15 mouse cellular contexts compared by ENCODE assay signal in genomic region chr2:63452164-63452563, GRCm38 (mm10).
DNase-seq lines count a peak whose midpoint lies in the region; ATAC-seq and TF ChIP-seq lines count a peak whose summit lies in the region.
"Had no signal": no experiment of that assay in that cellular context is flagged by ENCODE, and none has a peak within 500 bp of the region (broad histone marks: within the 10 kb centered on the region; RNA-seq: fewer than 3 reads in every experiment).

No protein-coding gene starts in this region.

- H3K27ac ChIP-seq in hindbrain, embryonic 11.5 days (ENCODE audit: low read depth, low read length), result no peak overlapping the region
- no peak overlapping the region for H3K27ac ChIP-seq in hindbrain, embryonic 10.5 days
- H3K27ac ChIP-seq in midbrain, embryonic 14.5 days (replicated peaks; ENCODE audit: low read depth, low read length), result no peak overlapping the region
- no peak overlapping the region for H3K27ac ChIP-seq in midbrain, embryonic 10.5 days (replicated peaks)
- H3K27ac ChIP-seq in forebrain, embryonic 14.5 days (ENCODE audit: low read depth, low read length), result no peak overlapping the region
- H3K27ac ChIP-seq in stomach, postnatal 0 days (replicated peaks), result no peak overlapping the region
- H3K27ac ChIP-seq: heart, embryonic 10.5 days; hindbrain, embryonic 15.5 days; limb, embryonic 13.5 days; lung, embryonic 15.5 days; neural tube, embryonic 12.5 days had no signal

- no peak overlapping the region for H3K4me3 ChIP-seq in hindbrain, embryonic 11.5 days (ENCODE audit: low read depth, low read length)
- H3K4me3 ChIP-seq in hindbrain, embryonic 10.5 days, result no peak overlapping the region
- no peak overlapping the region for H3K4me3 ChIP-seq in midbrain, embryonic 14.5 days (replicated peaks; ENCODE audit: low read depth, low read length)
- no peak overlapping the region for H3K4me3 ChIP-seq in midbrain, embryonic 10.5 days
- no peak overlapping the region for H3K4me3 ChIP-seq in forebrain, embryonic 14.5 days (ENCODE audit: low read depth, low read length)
- no peak overlapping the region for H3K4me3 ChIP-seq in stomach, postnatal 0 days (ENCODE audit: low read depth, low read length)
- H3K4me3 ChIP-seq: erythroblast, embryonic 14.5 days; heart, embryonic 10.5 days; hindbrain, embryonic 15.5 days; limb, embryonic 13.5 days; lung, embryonic 15.5 days; megakaryocyte, embryonic 14.5 days; neural tube, embryonic 12.5 days had no signal

- DNase-seq in hindbrain, embryonic 11.5 days (ENCODE audit: low spot score), result peak; percentile 6
- no peak for DNase-seq in hindbrain, embryonic 10.5 days (ENCODE audit: low spot score)
- peak; percentile 65 for DNase-seq in midbrain, embryonic 14.5 days
- DNase-seq in midbrain, embryonic 10.5 days (ENCODE audit: low spot score), result no peak
- peak; percentile 76 for DNase-seq in forebrain, embryonic 14.5 days (ENCODE audit: low spot score)
- no peak for DNase-seq in stomach, postnatal 0 days (ENCODE audit: low spot score)
- no peak for DNase-seq in B cell, adult 2 months
- DNase-seq: adrenal gland, adult 2 months had no signal

- no peaks in the 10 kb centered on the region for H3K27me3 ChIP-seq in hindbrain, embryonic 11.5 days (ENCODE audit: control insufficient read depth, insufficient read depth, low read length)
- no peaks in the 10 kb centered on the region for H3K27me3 ChIP-seq in hindbrain, embryonic 10.5 days (ENCODE audit: insufficient read depth, poor library complexity, severe bottlenecking)
- H3K27me3 ChIP-seq in midbrain, embryonic 14.5 days (ENCODE audit: control insufficient read depth, insufficient read depth, low read length), result no peaks in the 10 kb centered on the region
- no peaks in the 10 kb centered on the region for H3K27me3 ChIP-seq in midbrain, embryonic 10.5 days (ENCODE audit: low read depth, poor library complexity, severe bottlenecking)
- no peaks in the 10 kb centered on the region for H3K27me3 ChIP-seq in forebrain, embryonic 14.5 days (replicated peaks; ENCODE audit: control insufficient read depth, insufficient read depth, low read length)
- H3K27me3 ChIP-seq in stomach, postnatal 0 days (ENCODE audit: control insufficient read depth, insufficient read depth, low read length), result no peaks in the 10 kb centered on the region
- H3K27me3 ChIP-seq: hindbrain, embryonic 15.5 days; limb, embryonic 13.5 days; lung, embryonic 15.5 days; megakaryocyte, embryonic 14.5 days; neural tube, embryonic 12.5 days had no signal

- H3K9me3 ChIP-seq in hindbrain, embryonic 11.5 days (ENCODE audit: control insufficient read depth, low read length), result no peaks in the 10 kb centered on the region
- no peaks in the 10 kb centered on the region for H3K9me3 ChIP-seq in hindbrain, embryonic 10.5 days
- H3K9me3 ChIP-seq in midbrain, embryonic 14.5 days (ENCODE audit: control insufficient read depth, low read length), result no peaks in the 10 kb centered on the region
- no peaks in the 10 kb centered on the region for H3K9me3 ChIP-seq in midbrain, embryonic 10.5 days (replicated peaks)
- no peaks in the 10 kb centered on the region for H3K9me3 ChIP-seq in forebrain, embryonic 14.5 days (replicated peaks; ENCODE audit: control insufficient read depth, low read length)
- no peaks in the 10 kb centered on the region for H3K9me3 ChIP-seq in stomach, postnatal 0 days (ENCODE audit: control insufficient read depth, low read length)
- H3K9me3 ChIP-seq: heart, embryonic 10.5 days; hindbrain, embryonic 15.5 days; limb, embryonic 13.5 days; lung, embryonic 15.5 days; megakaryocyte, embryonic 14.5 days; neural tube, embryonic 12.5 days had no signal

- 77% methylated on average over 1 of the region's 1 CpGs for WGBS in hindbrain, embryonic 11.5 days
- WGBS in hindbrain, embryonic 10.5 days, result 78% methylated on average over 1 of the region's 1 CpGs
- 83% methylated on average over 1 of the region's 1 CpGs for WGBS in midbrain, embryonic 14.5 days
- WGBS in midbrain, embryonic 10.5 days, result 81% methylated on average over 1 of the region's 1 CpGs
- 83% methylated on average over 1 of the region's 1 CpGs for WGBS in forebrain, embryonic 14.5 days
- WGBS in stomach, postnatal 0 days, result 56% methylated on average over 1 of the region's 1 CpGs

- H3K36me3 ChIP-seq in hindbrain, embryonic 11.5 days (ENCODE audit: control insufficient read depth, insufficient read depth, low read length), result no peaks in the 10 kb centered on the region
- H3K36me3 ChIP-seq in hindbrain, embryonic 10.5 days, result no peaks in the 10 kb centered on the region
- no peaks in the 10 kb centered on the region for H3K36me3 ChIP-seq in midbrain, embryonic 14.5 days (ENCODE audit: control insufficient read depth, insufficient read depth, low read length)
- H3K36me3 ChIP-seq in midbrain, embryonic 10.5 days, result no peaks in the 10 kb centered on the region
- H3K36me3 ChIP-seq in forebrain, embryonic 14.5 days (ENCODE audit: control insufficient read depth, insufficient read depth, low read length), result no peaks in the 10 kb centered on the region
- no peaks in the 10 kb centered on the region for H3K36me3 ChIP-seq in stomach, postnatal 0 days (ENCODE audit: control insufficient read depth, insufficient read depth, low read length)
- H3K36me3 ChIP-seq: heart, embryonic 10.5 days; hindbrain, embryonic 15.5 days; limb, embryonic 13.5 days; lung, embryonic 15.5 days; neural tube, embryonic 12.5 days had no signal

- H3K4me2 ChIP-seq in hindbrain, embryonic 11.5 days (replicated peaks; ENCODE audit: low read depth, low read length), result no peak overlapping the region
- H3K4me2 ChIP-seq in midbrain, embryonic 14.5 days (ENCODE audit: low read length), result no peak overlapping the region
- H3K4me2 ChIP-seq in forebrain, embryonic 14.5 days (ENCODE audit: low read length), result no peak overlapping the region
- no peak overlapping the region for H3K4me2 ChIP-seq in stomach, postnatal 0 days (replicated peaks; ENCODE audit: low read depth)
- H3K4me2 ChIP-seq: hindbrain, embryonic 15.5 days; limb, embryonic 13.5 days; lung, embryonic 15.5 days; neural tube, embryonic 12.5 days had no signal

- no peak overlapping the region for H3K9ac ChIP-seq in hindbrain, embryonic 11.5 days (ENCODE audit: low read depth, low read length)
- no peak overlapping the region for H3K9ac ChIP-seq in midbrain, embryonic 14.5 days (replicated peaks; ENCODE audit: low read length)
- H3K9ac ChIP-seq in forebrain, embryonic 14.5 days (ENCODE audit: low read length), result no peak overlapping the region
- no peak overlapping the region for H3K9ac ChIP-seq in stomach, postnatal 0 days (ENCODE audit: low read length)
- H3K9ac ChIP-seq: hindbrain, embryonic 15.5 days; limb, embryonic 13.5 days; lung, embryonic 15.5 days; neural tube, embryonic 12.5 days had no signal

- ATAC-seq in hindbrain, embryonic 11.5 days (ENCODE audit: low FRiP score), result no peak
- ATAC-seq in midbrain, embryonic 14.5 days (ENCODE audit: low FRiP score, low TSS enrichment), result 0 out of 2 replicates have a peak, but pooled peaks have one; percentile 20
- ATAC-seq in forebrain, embryonic 14.5 days, result peak; percentile 46
- no peak for ATAC-seq in stomach, postnatal 0 days (ENCODE audit: low FRiP score, low TSS enrichment)

- TF ChIP-seq CTCF in stomach, postnatal 0 days (IDR thresholded peaks at IDR 0.05; ENCODE audit: low read depth), result peak; percentile 59

- TF ChIP-seq EP300 in stomach, postnatal 0 days (optimal IDR thresholded peaks at IDR 0.05), result no peak

- no peaks in the 10 kb centered on the region for H3K4me1 ChIP-seq in hindbrain, embryonic 11.5 days (replicated peaks; ENCODE audit: control insufficient read depth, insufficient read depth, low read length)
- H3K4me1 ChIP-seq in hindbrain, embryonic 10.5 days (replicated peaks), result no peaks in the 10 kb centered on the region
- no peaks in the 10 kb centered on the region for H3K4me1 ChIP-seq in midbrain, embryonic 14.5 days (ENCODE audit: control insufficient read depth, insufficient read depth, low read length)
- H3K4me1 ChIP-seq in midbrain, embryonic 10.5 days, result no peaks in the 10 kb centered on the region
- H3K4me1 ChIP-seq in forebrain, embryonic 14.5 days (ENCODE audit: control insufficient read depth, insufficient read depth, low read length), result peaks cover 4% of the 10 kb centered on the region; the same call in 1 of the 2 replicates
- no peaks in the 10 kb centered on the region for H3K4me1 ChIP-seq in stomach, postnatal 0 days (replicated peaks; ENCODE audit: control insufficient read depth, insufficient read depth)
- H3K4me1 ChIP-seq: hindbrain, embryonic 15.5 days; limb, embryonic 13.5 days; megakaryocyte, embryonic 14.5 days; neural tube, embryonic 12.5 days had no signal

Comparison
In these comparisons a context has a peak if more than half of its experiments do, and no peak if none do; other contexts are left out.
1. DNase-seq: peak in hindbrain, embryonic 11.5 days (single experiment), midbrain, embryonic 14.5 days (single experiment) and forebrain, embryonic 14.5 days (single experiment); none in hindbrain, embryonic 10.5 days (single experiment), midbrain, embryonic 10.5 days (single experiment), stomach, postnatal 0 days (single experiment) and B cell, adult 2 months (0 of 2).
2. ATAC-seq: peak in midbrain, embryonic 14.5 days (single experiment) and forebrain, embryonic 14.5 days (single experiment); none in hindbrain, embryonic 11.5 days (single experiment) and stomach, postnatal 0 days (single experiment).